Mouse (Mus musculus) lung, postnatal 14 days (tissue): ENCODE data around the gene Vamp5.

Source experiments
- DNase-seq: peaks from one replicate; pipeline ENCODE4 v3.0.0; 2021

Gene Vamp5

GRCm38 (mm10) chr6:72364009-72364408, 16.3 kb downstream of the Vamp5 start:
- DNase-seq = no peak

DNA sequence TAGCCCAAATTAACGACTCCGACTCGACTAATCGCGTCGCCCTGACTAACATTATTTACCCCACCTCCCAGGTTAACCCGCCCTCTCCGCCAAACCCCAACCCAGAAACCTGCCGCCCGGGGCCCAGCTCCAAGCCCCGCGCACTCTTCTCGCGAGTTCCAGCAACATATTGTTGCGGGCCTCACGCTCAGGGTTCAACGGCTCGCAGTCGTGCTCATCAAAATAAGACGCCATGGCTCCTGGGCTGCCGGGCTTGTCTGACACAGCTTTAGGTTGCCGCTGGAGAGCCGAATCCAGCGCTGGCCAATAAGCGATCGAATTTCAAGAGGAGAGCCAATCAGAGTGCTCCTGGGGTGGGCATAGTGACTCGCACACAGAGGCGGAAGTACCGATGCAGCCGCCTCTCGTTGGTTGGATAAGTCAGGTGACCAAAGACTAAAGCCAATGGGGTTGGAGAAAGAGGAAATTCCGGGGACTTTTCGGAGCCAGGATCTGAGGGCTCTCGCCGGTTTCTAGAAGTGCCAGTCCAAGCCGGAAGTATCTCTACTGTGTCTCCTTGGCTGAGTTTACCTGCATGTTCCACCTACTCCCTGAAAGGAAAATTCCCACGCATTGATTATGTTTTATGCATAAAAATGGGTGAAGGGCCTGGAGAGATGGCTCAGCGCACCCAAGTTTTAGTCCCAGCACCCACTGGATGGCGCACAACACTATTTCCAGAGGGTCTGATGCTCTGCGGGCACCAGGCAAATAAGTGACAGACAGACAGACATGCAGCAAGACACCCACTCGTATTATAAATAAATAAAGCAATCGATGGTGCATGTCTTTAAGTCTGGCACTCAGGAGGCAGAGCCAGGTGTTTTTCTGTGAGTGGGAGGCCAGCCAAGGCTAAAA, 17.9 kb downstream of the Vamp5 start:
- DNase-seq = peak; percentile 93

- no peak for DNase-seq
These were observed 19.1 kb downstream of the Vamp5 start for GRCm38 (mm10) chr6:72361121-72361551.

DNA sequence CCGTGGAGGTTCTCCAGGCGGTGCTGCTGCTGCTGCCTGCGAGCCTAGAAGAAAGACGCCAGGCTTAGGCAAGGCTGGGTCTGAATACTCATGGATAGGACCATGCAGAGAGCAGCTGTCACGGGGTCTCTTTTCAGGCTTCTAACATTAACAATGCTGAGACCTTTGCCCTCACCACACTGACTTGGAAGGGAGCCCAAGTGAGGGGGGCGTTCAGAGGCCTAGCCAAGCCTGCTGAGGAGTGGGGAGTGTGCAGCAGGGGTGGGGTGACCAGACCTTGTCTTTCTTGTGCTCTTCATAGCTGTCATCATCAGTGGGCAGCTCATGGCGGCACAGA, 19.7 kb downstream of the Vamp5 start:
- DNase-seq = no peak

- no peak for DNase-seq
These were observed 20.2 kb downstream of the Vamp5 start for GRCm38 (mm10) chr6:72359891-72360598.

GRCm38 (mm10) chr6:72359343-72359742, 20.9 kb downstream of the Vamp5 start:
- no peak for DNase-seq

DNA sequence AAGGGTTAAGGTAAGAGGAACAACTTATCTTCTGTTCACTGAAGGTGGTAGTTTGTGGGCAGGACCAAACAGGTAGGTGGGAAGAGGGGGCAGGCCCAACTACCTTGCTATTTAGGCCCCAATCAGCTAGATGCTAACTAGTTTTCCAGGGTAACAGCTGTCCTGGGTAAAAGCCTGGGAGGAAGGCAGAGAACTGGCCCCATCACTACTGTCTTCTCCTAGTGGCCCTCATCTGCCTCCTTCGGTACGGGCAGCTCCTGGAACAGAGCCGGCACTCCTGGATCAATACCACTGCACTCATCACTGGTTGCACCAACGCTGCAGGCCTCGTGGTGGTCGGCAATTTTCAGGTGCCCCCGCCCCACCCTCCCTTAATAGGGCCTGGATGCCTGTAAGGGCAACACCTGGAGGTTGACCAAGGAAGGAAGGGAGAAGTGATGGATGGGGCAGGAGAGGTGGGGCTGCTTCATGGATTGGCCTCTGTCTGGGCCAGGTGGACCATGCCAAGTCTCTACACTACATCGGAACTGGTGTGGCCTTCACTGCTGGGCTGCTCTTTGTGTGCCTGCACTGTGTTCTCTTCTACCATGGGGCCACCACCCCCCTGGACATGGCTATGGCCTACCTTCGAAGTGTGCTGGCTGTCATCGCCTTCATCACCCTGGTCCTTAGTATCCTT, 22.0 kb downstream of the Vamp5 start:
- no peak for DNase-seq

DNA sequence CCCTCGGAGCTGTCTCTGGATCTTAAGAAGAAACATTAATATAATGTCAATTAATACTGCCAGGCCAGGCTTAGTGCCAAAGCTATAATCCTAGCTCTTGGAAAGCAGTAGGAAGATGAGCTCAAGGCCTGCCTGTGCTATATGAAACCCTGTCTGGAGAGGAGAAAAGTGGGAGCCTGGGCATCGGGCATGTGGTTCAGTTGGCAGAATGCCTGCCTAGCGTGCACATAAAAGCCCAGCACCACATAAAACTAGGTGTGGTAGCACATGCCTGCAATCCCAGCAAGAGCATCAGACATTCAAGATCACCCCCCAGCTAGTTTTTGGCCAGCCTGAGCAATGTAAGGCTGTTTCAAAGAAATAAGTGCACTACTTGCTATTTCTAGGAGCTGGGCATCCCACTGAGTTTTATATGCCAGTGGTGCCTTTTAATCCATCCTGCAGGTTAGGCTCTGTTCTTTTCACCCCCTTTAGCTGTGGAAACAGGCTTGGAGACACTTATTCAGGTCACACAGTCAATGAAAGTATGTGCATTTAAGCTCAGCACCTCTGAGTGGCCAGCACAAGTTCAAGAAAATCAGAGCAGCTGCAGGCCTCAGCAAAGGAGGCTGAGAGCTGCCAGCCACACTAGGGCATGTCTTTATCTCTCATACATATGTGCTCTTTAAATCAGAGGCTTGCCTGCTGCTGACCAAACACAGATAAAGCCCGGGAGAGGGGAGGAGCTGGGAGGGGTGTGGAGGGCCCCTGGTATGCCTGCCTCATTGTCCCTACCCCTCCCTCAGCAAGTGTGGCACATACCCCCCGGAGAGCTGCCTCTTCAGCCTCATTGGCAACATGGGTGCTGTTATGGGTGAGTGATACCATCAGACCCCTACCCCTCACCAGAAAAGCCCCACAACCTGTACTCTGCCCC, 22.8 kb downstream of the Vamp5 start:
- DNase-seq = no peak

GRCm38 (mm10) chr6:72356001-72356532, 24.2 kb downstream of the Vamp5 start:
- DNase-seq = no peak

GRCm38 (mm10) chr6:72355066-72355911, 25.0 kb downstream of the Vamp5 start, which contains the start of gene Tmem150a:
TSS of gene Tmem150a (plus strand) at chr6:72355447.
- peak; percentile 83 for DNase-seq

DNA sequence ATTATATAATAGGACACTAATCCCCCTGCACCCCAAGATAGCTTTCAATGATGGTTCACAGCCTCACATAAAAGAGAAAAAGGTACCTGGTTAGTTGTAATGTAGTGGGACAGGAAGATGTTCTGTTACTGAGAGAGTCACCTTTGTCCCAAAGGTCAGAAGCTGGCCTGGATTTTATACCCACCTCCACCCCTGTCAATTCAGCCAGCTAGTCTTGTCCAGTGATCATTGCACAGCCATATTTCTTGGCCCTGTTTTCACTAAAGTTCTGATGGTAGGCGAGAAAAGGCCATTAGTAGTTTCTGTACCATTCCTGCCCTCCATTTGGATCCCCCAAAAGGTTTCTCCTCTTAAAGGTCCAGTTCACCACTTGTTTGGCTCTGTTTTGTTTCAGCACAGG, 26.2 kb downstream of the Vamp5 start:
- no peak for DNase-seq

GRCm38 (mm10) chr6:72352636-72353405, 27.4 kb downstream of the Vamp5 start:
- DNase-seq = peak; percentile 76

DNA sequence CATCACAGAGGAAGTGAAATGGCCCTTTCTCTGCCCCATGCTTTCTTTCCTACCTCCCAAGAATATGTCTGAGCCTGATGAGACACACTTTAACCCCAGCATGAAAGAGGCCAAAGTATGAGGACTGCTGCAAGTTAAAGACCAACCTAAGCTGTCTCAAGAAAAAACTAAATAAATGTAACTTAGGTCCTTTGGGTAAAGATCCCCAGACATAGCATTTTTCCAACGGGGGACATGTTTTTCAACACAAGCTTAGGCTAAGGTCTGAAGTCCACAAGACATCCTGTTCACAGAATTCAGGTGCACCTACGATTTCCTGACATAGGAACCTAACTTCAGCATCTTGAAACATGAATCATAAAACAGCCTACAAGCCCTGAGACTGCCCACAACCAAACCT, 30.1 kb downstream of the Vamp5 start:
- no peak for DNase-seq

- no peak for DNase-seq
These were observed 31.9 kb downstream of the Vamp5 start for GRCm38 (mm10) chr6:72348411-72348810.

DNA sequence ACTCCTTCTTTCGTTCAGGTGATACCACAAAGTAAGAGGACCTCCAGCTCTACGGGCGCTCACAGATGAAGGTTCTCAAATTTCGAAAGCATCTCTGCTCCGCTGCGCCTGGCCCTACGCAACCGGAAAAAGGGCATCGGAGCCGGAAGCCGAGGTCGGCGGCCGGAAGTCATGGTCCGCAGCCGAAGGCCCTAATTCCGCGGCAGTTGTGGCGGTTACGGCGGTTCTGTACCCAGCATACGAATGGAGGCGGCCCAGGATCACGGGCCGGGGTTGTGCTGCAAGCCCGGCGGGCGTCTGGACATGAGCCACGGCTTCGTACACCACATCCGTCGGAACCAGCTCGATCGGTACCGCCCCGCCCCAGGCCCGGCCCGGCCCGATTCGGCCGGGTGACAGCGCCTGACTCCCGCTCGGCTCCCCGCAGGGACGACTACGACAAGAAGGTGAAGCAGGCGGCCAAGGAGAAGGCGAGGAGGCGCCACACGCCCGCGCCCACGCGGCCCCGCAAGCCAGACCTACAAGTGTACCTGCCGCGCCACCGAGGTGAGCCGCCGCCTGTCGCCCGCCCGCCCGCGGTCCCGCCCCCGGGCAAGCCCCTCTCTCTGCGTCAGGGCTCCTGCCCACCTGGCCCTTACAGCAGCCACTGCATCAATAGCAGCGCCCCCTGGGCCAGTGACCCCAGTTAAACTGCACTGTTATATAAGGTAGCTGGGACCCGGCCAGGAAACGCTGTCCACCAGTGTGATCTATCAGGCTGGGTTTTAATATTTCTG, 32.9 kb downstream of the Vamp5 start, which contains the start of gene 0610030E20Rik:
Gene 0610030E20Rik (plus strand): TSS at position 152 of the 776 bp plus-strand sequence.
- DNase-seq = peak; percentile 76

GRCm38 (mm10) chr6:72346261-72346660, 34.0 kb downstream of the Vamp5 start:
- DNase-seq = no peak

GRCm38 (mm10) chr6:72345633-72346032, 34.6 kb downstream of the Vamp5 start:
- no peak for DNase-seq

- peak; percentile 93 for DNase-seq
These were observed 35.1 kb downstream of the Vamp5 start, which contains the start of gene Usp39 for GRCm38 (mm10) chr6:72345074-72345567. TSS of gene Usp39 (minus strand) at chr6:72345184.
